Mouse (Mus musculus): Measurements from ENCODE around the gene Lrrc61. TPM values are rescaled to one million over a fixed set of nuclear protein-coding genes. Genes with fewer than 3 reads are reported as not detected.

Gene Lrrc61
- total RNA-seq, 2 experiments from 2014 or later: 14.0 to 15.0 TPM

GRCm38 (mm10) chr6:48593158-48594042, 38.8 kb downstream of the Lrrc61 start, which contains the start of the genes Repin1 and Gm44965:
Gene Repin1 (plus strand): TSS chr6:48593883.
Gene Gm44965 (plus strand): TSS chr6:48593941.
- peak; percentile 92 for DNase-seq

DNA sequence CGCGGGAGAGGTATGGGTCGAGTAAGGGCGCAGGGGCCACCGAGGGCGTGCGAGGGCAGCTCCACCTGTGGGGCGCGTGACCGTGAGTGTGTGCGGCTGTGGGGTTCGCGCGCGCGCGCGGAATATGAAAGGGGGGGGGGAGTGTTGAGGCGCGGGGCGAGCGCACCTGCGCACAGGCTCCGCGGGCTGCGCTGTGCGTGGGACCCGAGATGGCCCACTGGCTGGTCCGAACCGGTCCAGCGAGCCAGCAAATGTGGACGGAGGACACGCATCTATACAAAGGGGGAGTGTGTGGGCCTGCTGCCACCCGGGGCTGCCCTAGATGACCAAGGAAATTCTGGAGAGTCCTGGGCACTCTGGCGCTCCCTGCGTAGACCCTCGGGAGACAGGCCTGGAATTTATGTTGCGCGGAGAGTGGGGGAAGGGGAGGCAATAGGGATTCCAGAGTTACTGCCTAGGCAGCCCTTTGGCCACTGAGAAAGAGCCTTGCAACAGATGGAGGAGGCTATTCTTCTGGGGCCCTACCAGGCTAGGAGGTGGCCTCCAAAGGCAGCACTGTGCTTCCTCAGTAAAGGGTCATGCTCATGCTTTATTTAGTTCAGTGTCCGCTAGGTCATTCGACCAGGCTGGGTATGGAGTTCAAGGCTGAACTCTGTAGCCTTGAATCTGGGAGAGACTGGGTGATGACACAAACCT, 39.6 kb downstream of the Lrrc61 start:
- DNase-seq: no peak

DNA sequence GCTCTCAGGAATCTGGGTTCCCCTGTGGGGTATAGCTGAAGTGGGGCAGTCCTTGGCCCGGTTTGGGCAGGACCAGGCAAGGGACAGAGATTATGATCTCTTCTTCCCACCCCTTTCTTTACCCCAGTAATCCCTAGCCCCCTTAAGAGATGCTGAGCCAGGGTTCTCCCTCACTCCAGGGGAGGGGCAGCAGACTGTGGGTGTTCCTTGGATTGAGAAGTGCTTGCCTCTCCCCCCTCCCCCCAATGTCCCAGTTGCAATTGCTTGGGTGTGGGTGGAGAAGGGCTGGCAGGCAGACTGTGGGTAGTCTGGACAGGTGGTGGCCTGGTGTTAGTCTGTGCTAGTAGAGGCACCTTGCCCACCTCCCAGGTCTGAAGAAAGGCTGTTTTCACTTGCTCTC, 40.7 kb downstream of the Lrrc61 start:
- DNase-seq: no peak

GRCm38 (mm10) chr6:48596545-48597232, 42.1 kb downstream of the Lrrc61 start:
- DNase-seq: no peak

- no peak for DNase-seq
These were observed 42.6 kb downstream of the Lrrc61 start for GRCm38 (mm10) chr6:48597233-48597625.

GRCm38 (mm10) chr6:48600594-48600993, 46.0 kb downstream of the Lrrc61 start:
- DNase-seq: no peak

- DNase-seq: peak; percentile 99
These were observed 46.9 kb downstream of the Lrrc61 start, which contains the start of gene Zfp775 for GRCm38 (mm10) chr6:48601271-48602079. Gene Zfp775 (plus strand): TSS chr6:48602063.

DNA sequence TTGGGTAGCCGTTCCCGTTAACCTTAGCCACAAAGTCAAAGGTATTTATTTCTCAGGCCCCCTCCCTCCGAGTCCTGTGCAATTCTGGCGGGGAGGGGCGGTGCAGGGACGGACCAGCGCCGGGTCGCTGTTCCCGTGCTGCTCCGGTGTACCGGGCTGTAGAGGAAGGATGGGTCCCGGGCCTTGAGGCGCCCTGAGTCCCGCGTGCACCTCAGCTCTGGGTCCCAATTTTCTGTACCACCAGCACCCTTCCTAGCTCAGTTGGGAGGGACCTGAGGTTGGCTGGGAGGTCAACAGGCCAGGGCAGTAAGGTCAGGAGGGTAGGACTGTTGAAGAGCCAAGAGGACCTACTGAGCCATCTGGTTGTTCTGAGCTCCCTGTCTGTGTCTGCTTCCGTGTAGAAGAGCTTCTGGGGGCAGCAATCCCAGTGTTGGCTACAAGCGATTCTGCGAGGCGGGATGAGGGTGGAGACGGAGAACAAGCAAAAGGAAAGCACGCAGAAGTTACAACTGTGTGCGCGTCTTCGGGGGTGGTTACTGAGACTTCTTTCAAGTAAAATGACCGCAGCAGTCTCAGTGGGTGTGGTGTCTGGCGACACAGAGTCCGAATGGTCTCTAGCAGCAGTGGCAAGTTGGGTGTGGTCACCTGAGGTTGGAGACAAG, 47.6 kb downstream of the Lrrc61 start:
- peak; percentile 29 for DNase-seq

GRCm38 (mm10) chr6:48608124-48608523, 53.5 kb downstream of the Lrrc61 start:
- no peak for DNase-seq

DNA sequence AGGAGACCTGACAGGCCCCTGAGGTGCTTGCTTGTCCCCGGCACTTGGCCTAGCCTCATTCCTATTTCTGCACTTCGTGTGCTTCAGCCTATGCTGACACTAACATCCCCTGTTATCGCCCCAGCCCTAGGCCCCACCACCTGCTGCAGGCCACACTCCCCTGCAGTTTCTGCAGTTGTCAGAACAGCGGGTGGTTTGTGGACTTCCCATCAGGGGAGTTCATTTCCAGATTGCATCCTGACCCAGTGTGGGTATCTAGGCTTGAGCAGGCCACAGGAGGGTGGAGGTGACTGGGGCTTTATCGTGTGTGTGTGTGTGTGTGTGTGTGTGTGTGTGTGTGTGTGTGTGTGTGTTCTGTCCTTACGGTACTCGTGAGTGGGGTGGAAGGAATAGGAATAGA, 54.9 kb downstream of the Lrrc61 start:
- DNase-seq: no peak

GRCm38 (mm10) chr6:48610657-48611056, 56.1 kb downstream of the Lrrc61 start:
- DNase-seq: no peak

- DNase-seq: no peak
These were observed 58.9 kb downstream of the Lrrc61 start for GRCm38 (mm10) chr6:48613464-48613863.

GRCm38 (mm10) chr6:48614756-48615155, 60.2 kb downstream of the Lrrc61 start:
- no peak for DNase-seq

GRCm38 (mm10) chr6:48620031-48620430, 65.4 kb downstream of the Lrrc61 start:
- DNase-seq: no peak

Other genes with a start within 250 kb of the Lrrc61 start
- 10 to 100 TPM; 14.5 to 15.9 TPM for gene Krba1, start 159.2 kb upstream of the Lrrc61 start, total RNA-seq (2021)
- 10 to 100 TPM; 22.4 to 34.1 TPM for gene Zfp467, start 109.0 kb upstream of the Lrrc61 start, total RNA-seq (2021)
- under 1 TPM; 0.24 to 0.38 TPM for gene Sspo, start 106.6 kb upstream of the Lrrc61 start, total RNA-seq (2021)
- 10 to 100 TPM; 43.0 to 45.0 TPM for gene Atp6v0e2, start 17.2 kb upstream of the Lrrc61 start, total RNA-seq (2021)
- 10 to 100 TPM; 19.7 to 35.5 TPM for gene Rarres2, start 18.0 kb downstream of the Lrrc61 start, total RNA-seq (2021)
- not detected for gene Gm45021, start 34.8 kb downstream of the Lrrc61 start, total RNA-seq (2021)
- 10 to 100 TPM; 21.0 to 23.0 TPM for gene Repin1, start 39.1 kb downstream of the Lrrc61 start, total RNA-seq (2021)
- gene Gm44965, start 39.1 kb downstream of the Lrrc61 start, total RNA-seq (2021): 1 to 10 TPM in 1 of 2 experiments, not detected in 1; 1.5 TPM
- 1 to 10 TPM; 6.5 to 6.9 TPM for gene Zfp775, start 47.3 kb downstream of the Lrrc61 start, total RNA-seq (2021)
- under 1 TPM; 0.24 to 0.38 TPM for gene AI854703, start 72.0 kb downstream of the Lrrc61 start, total RNA-seq (2021)
- gene Gimap8, start 92.4 kb downstream of the Lrrc61 start, total RNA-seq (2021): 1 to 10 TPM; 2.1 to 3.0 TPM
- under 1 TPM; 0.51 to 0.67 TPM for gene Gimap9, start 121.3 kb downstream of the Lrrc61 start, total RNA-seq (2021)
- 1 to 10 TPM; 5.1 to 7.7 TPM for gene Gimap4, start 129.8 kb downstream of the Lrrc61 start, total RNA-seq (2021)
- gene Gimap6, start 153.4 kb downstream of the Lrrc61 start, total RNA-seq (2021): 10 to 100 TPM; 10.7 to 11.5 TPM
- gene Gm28053, start 163.8 kb downstream of the Lrrc61 start, total RNA-seq (2021): not detected
- not detected for gene Gimap7, start 163.8 kb downstream of the Lrrc61 start, total RNA-seq (2021)
- 1 to 10 TPM; 2.5 to 5.0 TPM for gene Gimap1, start 184.3 kb downstream of the Lrrc61 start, total RNA-seq (2021)
- 1 to 10 TPM; 1.6 to 3.3 TPM for gene Gimap5, start 191.4 kb downstream of the Lrrc61 start, total RNA-seq (2021)
- gene Gimap3, start 216.1 kb downstream of the Lrrc61 start, total RNA-seq (2021): under 1 TPM in 1 of 2 experiments, not detected in 1; 0.32 TPM